Comparison of ENCODE assay signal across 24 mouse cellular contexts in the genomic region with DNA sequence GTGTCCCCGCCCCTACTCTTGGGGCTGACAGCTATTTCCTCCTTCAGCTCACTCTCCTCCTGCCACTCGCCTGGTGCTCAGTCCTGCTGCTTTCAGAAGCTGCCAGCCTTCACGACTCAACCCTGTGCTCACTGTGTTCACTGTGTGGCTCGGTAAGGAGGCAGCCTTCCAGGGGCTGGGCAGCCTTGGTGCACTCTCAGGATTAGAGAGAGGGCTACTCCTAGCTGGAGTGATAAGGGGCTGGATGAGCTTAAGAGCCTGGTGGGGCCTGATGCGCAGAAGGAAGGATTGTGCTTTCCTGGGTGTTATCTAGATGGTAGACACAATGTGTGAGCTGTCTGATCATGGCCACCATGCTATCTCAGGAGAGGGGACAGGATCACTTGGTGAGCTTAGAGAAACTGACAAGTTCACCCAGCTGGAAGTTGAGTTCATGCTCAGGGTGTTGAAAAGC. TPM values are rescaled to one million over a fixed set of nuclear protein-coding genes. Genes with fewer than 3 reads are reported as not detected.
A peak's percentile ranks its signal among the peaks of the same experiment; 100 is the strongest.
DNase-seq lines count a peak whose midpoint lies in the region; ATAC-seq and TF ChIP-seq lines count a peak whose summit lies in the region.
"Had no signal": no experiment of that assay in that cellular context is flagged by ENCODE, and none has a peak within 500 bp of the region (broad histone marks: within the 10 kb centered on the region; RNA-seq: fewer than 3 reads in every experiment).

Gene Ptgdr2 (plus strand): TSS at position 51 of the 454 bp plus-strand sequence.

- TF ChIP-seq CTCF in lung, postnatal 0 days (IDR thresholded peaks at IDR 0.05) = no peak
- no peak for TF ChIP-seq CTCF in liver, postnatal 0 days (IDR thresholded peaks at IDR 0.05; ENCODE audit: low read depth)
- TF ChIP-seq CTCF in midbrain, postnatal 0 days (IDR thresholded peaks at IDR 0.05) = no peak

- no peak for DNase-seq in lung, postnatal 0 days (ENCODE audit: low spot score)
- DNase-seq in lung, postnatal 36 days = no peak
- peak; percentile 39 for DNase-seq in liver, embryonic 11.5 days (ENCODE audit: low spot score)
- DNase-seq in liver, postnatal 0 days = no peak
- DNase-seq in midbrain, postnatal 0 days (ENCODE audit: low spot score) = no peak
- no peak for DNase-seq in gastrocnemius, postnatal 36 days
- DNase-seq: adrenal gland, postnatal 36 days; cerebellum, adult 11 months; cerebellum, adult 9-11 months; heart, postnatal 4 days; kidney, adult 18-20 months; layer of hippocampus, adult 9-11 months; left cerebral cortex, postnatal 4 days had no signal

- intact Hi-C loops in gastrocnemius, postnatal 36 days (cut with DNase I) = no loop called here

- no peak within 1 kb of the TSS for H3K27ac ChIP-seq in forebrain, embryonic 13.5 days
- H3K27ac ChIP-seq in forebrain, embryonic 15.5 days (replicated peaks) = no peak within 1 kb of the TSS
- no peak within 1 kb of the TSS for H3K27ac ChIP-seq in lung, postnatal 0 days (ENCODE audit: low read length)
- H3K27ac ChIP-seq in liver, embryonic 11.5 days (ENCODE audit: low read depth, low read length) = no peak within 1 kb of the TSS; the same call in none of the 2 replicates
- H3K27ac ChIP-seq in liver, postnatal 0 days (ENCODE audit: low read depth) = no peak within 1 kb of the TSS
- H3K27ac ChIP-seq in midbrain, postnatal 0 days (ENCODE audit: low read depth, low read length) = no peak within 1 kb of the TSS
- H3K27ac ChIP-seq: embryonic facial prominence, embryonic 10.5 days; forebrain, embryonic 10.5 days; hindbrain, embryonic 14.5 days; kidney, postnatal 0 days; limb, embryonic 15.5 days; midbrain, embryonic 12.5 days had no signal

- peaks cover 14% of the 10 kb centered on the region for H3K4me1 ChIP-seq in forebrain, embryonic 13.5 days
- H3K4me1 ChIP-seq in forebrain, embryonic 15.5 days = peaks cover 19% of the 10 kb centered on the region
- H3K4me1 ChIP-seq in lung, postnatal 0 days (ENCODE audit: insufficient read depth, low read depth, low read length) = peaks cover 9% of the 10 kb centered on the region
- peaks cover 26% of the 10 kb centered on the region for H3K4me1 ChIP-seq in liver, embryonic 11.5 days (replicated peaks; ENCODE audit: control insufficient read depth, insufficient read depth, low read length)
- H3K4me1 ChIP-seq in liver, postnatal 0 days (ENCODE audit: insufficient read depth) = peaks cover 12% of the 10 kb centered on the region
- H3K4me1 ChIP-seq in midbrain, postnatal 0 days (ENCODE audit: insufficient read depth, low read length) = peaks cover 5% of the 10 kb centered on the region; the same call in 1 of the 2 replicates

- no peak within 1 kb of the TSS for H3K4me3 ChIP-seq in forebrain, embryonic 13.5 days
- no peak within 1 kb of the TSS for H3K4me3 ChIP-seq in forebrain, embryonic 15.5 days
- no peak within 1 kb of the TSS for H3K4me3 ChIP-seq in lung, postnatal 0 days (ENCODE audit: low read depth, low read length)
- H3K4me3 ChIP-seq in liver, embryonic 11.5 days (ENCODE audit: low read depth, low read length) = no peak within 1 kb of the TSS
- no peak within 1 kb of the TSS for H3K4me3 ChIP-seq in liver, postnatal 0 days (ENCODE audit: low read depth, low read length)
- no peak within 1 kb of the TSS for H3K4me3 ChIP-seq in midbrain, postnatal 0 days (ENCODE audit: low read depth, low read length)
- H3K4me3 ChIP-seq: embryonic facial prominence, embryonic 10.5 days; forebrain, embryonic 10.5 days; heart, embryonic 10.5 days; limb, embryonic 15.5 days; midbrain, embryonic 12.5 days had no signal

- TF ChIP-seq EP300 in lung, postnatal 0 days (IDR thresholded peaks at IDR 0.05) = no peak
- peak; percentile 20; the same call in 1 of the 2 replicates for TF ChIP-seq EP300 in liver, postnatal 0 days (IDR thresholded peaks at IDR 0.05; ENCODE audit: low read depth)

- H3K4me2 ChIP-seq in forebrain, embryonic 13.5 days = no peak within 1 kb of the TSS
- H3K4me2 ChIP-seq in forebrain, embryonic 15.5 days (replicated peaks) = no peak within 1 kb of the TSS
- 0 out of 2 replicates have a peak within 1 kb of the TSS, but pooled peaks have one; percentile 8 for H3K4me2 ChIP-seq in lung, postnatal 0 days (replicated peaks; ENCODE audit: low read depth, low read length)
- peak within 1 kb of the TSS; percentile 37 for H3K4me2 ChIP-seq in liver, embryonic 11.5 days
- no peak within 1 kb of the TSS for H3K4me2 ChIP-seq in liver, postnatal 0 days (ENCODE audit: low read depth, low read length)
- no peak within 1 kb of the TSS for H3K4me2 ChIP-seq in midbrain, postnatal 0 days (ENCODE audit: low read depth, low read length, poor library complexity, severe bottlenecking)
- H3K4me2 ChIP-seq: hindbrain, embryonic 14.5 days; limb, embryonic 15.5 days; midbrain, embryonic 12.5 days had no signal

- peaks cover 6% of the 10 kb centered on the region; the same call in 1 of the 2 replicates for H3K36me3 ChIP-seq in forebrain, embryonic 13.5 days (ENCODE audit: poor library complexity, severe bottlenecking)
- peaks cover 3% of the 10 kb centered on the region; the same call in 1 of the 2 replicates for H3K36me3 ChIP-seq in forebrain, embryonic 15.5 days
- H3K36me3 ChIP-seq in lung, postnatal 0 days (ENCODE audit: insufficient read depth, low read length) = 0 out of 2 replicates have a peak, but pooled peaks cover 2% of the 10 kb centered on the region
- no peaks in the 10 kb centered on the region for H3K36me3 ChIP-seq in liver, embryonic 11.5 days (ENCODE audit: control insufficient read depth, insufficient read depth, low read length)
- H3K36me3 ChIP-seq in liver, postnatal 0 days (replicated peaks; ENCODE audit: insufficient read depth, low read length) = peaks cover 5% of the 10 kb centered on the region
- H3K36me3 ChIP-seq in midbrain, postnatal 0 days (ENCODE audit: insufficient read depth, low read length) = peaks cover 5% of the 10 kb centered on the region

- H3K9ac ChIP-seq in forebrain, embryonic 13.5 days = 0 out of 2 replicates have a peak within 1 kb of the TSS, but pooled peaks have one; percentile 23
- H3K9ac ChIP-seq in forebrain, embryonic 15.5 days (replicated peaks) = no peak within 1 kb of the TSS
- H3K9ac ChIP-seq in lung, postnatal 0 days (replicated peaks; ENCODE audit: low read depth) = no peak within 1 kb of the TSS
- H3K9ac ChIP-seq in liver, embryonic 11.5 days (ENCODE audit: low read depth, low read length) = peak within 1 kb of the TSS; percentile 14; the same call in 1 of the 2 replicates
- H3K9ac ChIP-seq in liver, postnatal 0 days (replicated peaks) = no peak within 1 kb of the TSS
- no peak within 1 kb of the TSS for H3K9ac ChIP-seq in midbrain, postnatal 0 days (replicated peaks; ENCODE audit: low read length, poor library complexity, severe bottlenecking)
- H3K9ac ChIP-seq: hindbrain, embryonic 14.5 days; limb, embryonic 15.5 days; midbrain, embryonic 12.5 days had no signal

- ATAC-seq in forebrain, embryonic 13.5 days = no peak
- ATAC-seq in forebrain, embryonic 15.5 days (replicated peaks) = no peak
- peak; percentile 27; the same call in 1 of the 2 replicates for ATAC-seq in lung, postnatal 0 days
- peak; percentile 77 for ATAC-seq in liver, embryonic 11.5 days (replicated peaks; ENCODE audit: low FRiP score)
- ATAC-seq in liver, postnatal 0 days = peak; percentile 49
- ATAC-seq in midbrain, postnatal 0 days (ENCODE audit: low FRiP score) = no peak
- ATAC-seq: inflammation-experienced regulatory T-cells, adult 6 months had no signal

- no peaks in the 10 kb centered on the region for H3K9me3 ChIP-seq in forebrain, embryonic 13.5 days (replicated peaks)
- no peaks in the 10 kb centered on the region for H3K9me3 ChIP-seq in forebrain, embryonic 15.5 days
- no peaks in the 10 kb centered on the region for H3K9me3 ChIP-seq in lung, postnatal 0 days (ENCODE audit: low read length)
- H3K9me3 ChIP-seq in liver, embryonic 11.5 days (ENCODE audit: control insufficient read depth, low read length) = peaks cover 3% of the 10 kb centered on the region; the same call in 1 of the 2 replicates
- H3K9me3 ChIP-seq in liver, postnatal 0 days (ENCODE audit: low read length) = no peaks in the 10 kb centered on the region
- H3K9me3 ChIP-seq in midbrain, postnatal 0 days (ENCODE audit: low read length) = no peaks in the 10 kb centered on the region
- H3K9me3 ChIP-seq: embryonic facial prominence, embryonic 10.5 days; forebrain, embryonic 10.5 days; heart, embryonic 10.5 days; limb, embryonic 15.5 days; midbrain, embryonic 12.5 days had no signal

- 74% methylated on average over 5 of the region's 5 CpGs for WGBS in forebrain, embryonic 13.5 days
- WGBS in forebrain, embryonic 15.5 days = 73% methylated on average over 5 of the region's 5 CpGs
- 24% methylated on average over 5 of the region's 5 CpGs for WGBS in lung, postnatal 0 days
- 25% methylated on average over 5 of the region's 5 CpGs for WGBS in liver, embryonic 11.5 days
- 29% methylated on average over 5 of the region's 5 CpGs for WGBS in liver, postnatal 0 days (ENCODE audit: insufficient replicate concordance)
- 55% methylated on average over 5 of the region's 5 CpGs for WGBS in midbrain, postnatal 0 days

- H3K27me3 ChIP-seq in forebrain, embryonic 13.5 days = no peaks in the 10 kb centered on the region; the same call in 1 of the 2 replicates
- H3K27me3 ChIP-seq in forebrain, embryonic 15.5 days = no peaks in the 10 kb centered on the region
- no peaks in the 10 kb centered on the region for H3K27me3 ChIP-seq in lung, postnatal 0 days (replicated peaks; ENCODE audit: insufficient read depth, low read length)
- H3K27me3 ChIP-seq in liver, embryonic 11.5 days (replicated peaks; ENCODE audit: control insufficient read depth, insufficient read depth, low read length) = no peaks in the 10 kb centered on the region
- 0 out of 2 replicates have a peak, but pooled peaks cover 3% of the 10 kb centered on the region for H3K27me3 ChIP-seq in liver, postnatal 0 days (ENCODE audit: insufficient read depth, low read length)
- no peaks in the 10 kb centered on the region for H3K27me3 ChIP-seq in midbrain, postnatal 0 days (ENCODE audit: insufficient read depth, low read length)
- H3K27me3 ChIP-seq: limb, embryonic 15.5 days had no signal

RNA-seq across cellular contexts. Expression of gene Ptgdr2, which starts in this region (rescaled TPM):
- polyA plus RNA-seq in forebrain, embryonic 13.5 days (2015; fragmentation: Nextera tagmentation; extraction: Ambion mirVana) = 0.06 and 0.17 TPM in 2 replicates
- polyA plus RNA-seq in forebrain, embryonic 15.5 days (2015; fragmentation: Nextera tagmentation; extraction: Ambion mirVana) = 0.06 and 0.20 TPM in 2 replicates
- polyA plus RNA-seq in lung, postnatal 0 days (2015; fragmentation: Nextera tagmentation; extraction: Ambion mirVana) = 0.36 and 0.45 TPM in 2 replicates
- polyA plus RNA-seq in liver, embryonic 11.5 days (2014; fragmentation: Nextera tagmentation; extraction: Ambion mirVana) = not detected in 2 replicates
- not detected in 2 replicates for polyA plus RNA-seq in liver, postnatal 0 days (2015; fragmentation: Nextera tagmentation; extraction: Ambion mirVana)
- 1.0 and 1.4 TPM in 2 replicates for total RNA-seq in midbrain, postnatal 0 days (2014; rRNA removed)
- 0.09 and 0.16 TPM in 2 replicates for polyA plus RNA-seq in midbrain, postnatal 0 days (2015; fragmentation: Nextera tagmentation; extraction: Ambion mirVana)
- not detected for total RNA-seq in gastrocnemius, postnatal 36 days (2021)
- total RNA-seq: adrenal gland, adult 18-20 months; adrenal gland, postnatal 36 days had no signal
- polyA plus RNA-seq: embryonic facial prominence, embryonic 10.5 days; kidney, postnatal 0 days; limb, embryonic 15.5 days had no signal

Comparison
In these comparisons a context has a peak if more than half of its experiments do, and no peak if none do; other contexts are left out.
1. Peak in ATAC-seq and H3K4me2 ChIP-seq in lung, postnatal 0 days; RNA of the gene not detected or under 1 TPM.
2. Peak in DNase-seq, ATAC-seq, H3K9ac ChIP-seq and H3K4me2 ChIP-seq in liver, embryonic 11.5 days; RNA of the gene not detected or under 1 TPM.
3. Peak in ATAC-seq in liver, postnatal 0 days; RNA of the gene not detected or under 1 TPM.